Mouse (Mus musculus) spleen, postnatal 0 days (tissue): Measurements from ENCODE around the gene Lims1. TPM values are rescaled to one million over a fixed set of nuclear protein-coding genes. Genes with fewer than 3 reads are reported as not detected.

Source experiments
- polyA plus RNA-seq: library from polyadenylated mRNA; unstranded; fragments of >200 nt; fragmentation: Nextera tagmentation; extraction: Ambion mirVana; gene quantifications from 2 replicates; pipeline ENCODE4 v1.2.1, GENCODE M21; 2015

Lims1 gene
- 123 and 130 TPM in 2 replicates for polyA plus RNA-seq

GRCm38 (mm10) chr10:58323028-58323991 lies at the start of gene Lims1:
Gene Lims1 (plus strand): TSS chr10:58323466.

GRCm38 (mm10) chr10:58446384-58447279 lies 123.4 kb downstream of the Lims1 start, which contains the start of gene Ranbp2:
Gene Ranbp2 (plus strand): TSS chr10:58446920.

Other genes starting within 250 kb of the Lims1 start
- not detected in 2 replicates for gene AW822073, start 98.5 kb upstream of the Lims1 start, polyA plus RNA-seq
- gene Duxf3, start 90.8 kb upstream of the Lims1 start, polyA plus RNA-seq = not detected in 2 replicates
- gene Gm4981, start 86.8 kb upstream of the Lims1 start, polyA plus RNA-seq = not detected in 2 replicates
- gene Gcc2, start 68.0 kb upstream of the Lims1 start, polyA plus RNA-seq = 35.2 and 41.0 TPM in 2 replicates
- 22.4 and 23.8 TPM in 2 replicates for gene Ranbp2, start 123.5 kb downstream of the Lims1 start, polyA plus RNA-seq
- 3.7 and 3.8 TPM in 2 replicates for gene Ccdc138, start 174.5 kb downstream of the Lims1 start, polyA plus RNA-seq